Mouse (Mus musculus) heart, adult 2 months (tissue): Measurements from ENCODE around the gene Sectm1a. TPM values are rescaled to one million over a fixed set of nuclear protein-coding genes. Genes with fewer than 3 reads are reported as not detected.

Experiments used
- DNase-seq, 2 experiments: peaks; one replicate each; pipeline ENCODE4 v3.0.0; 2021
- H3K27ac ChIP-seq: fragments of 200-600 bp; 2 replicates; pipeline ENCODE4 v1.8.1; 2022
- H3K27me3 ChIP-seq: fragments of 200-500 bp; 2 replicates; pipeline ENCODE4 v1.6.1; 2012; ENCODE audit warnings: mild to moderate bottlenecking, low read length, inconsistent platforms, mixed read lengths; ENCODE audit not compliant: control insufficient read depth, insufficient read depth
- H3K36me3 ChIP-seq: fragments of 200-500 bp; 2 replicates; pipeline ENCODE4 v1.6.1; 2012; ENCODE audit warnings: low read length, inconsistent platforms; ENCODE audit not compliant: control insufficient read depth, insufficient read depth
- H3K4me1 ChIP-seq: fragments of 200-500 bp; 2 replicates; pipeline ENCODE4 v1.6.1; 2011; ENCODE audit warnings: low read length; ENCODE audit not compliant: control insufficient read depth, insufficient read depth
- H3K4me3 ChIP-seq: fragments of 200-600 bp; 2 replicates; pipeline ENCODE4 v1.8.1; 2022
- H3K79me2 ChIP-seq: fragments of 200-500 bp; replicated peaks from 2 replicates; pipeline ENCODE4 v1.6.1; 2012; ENCODE audit warnings: mild to moderate bottlenecking, inconsistent platforms, low read length, moderate library complexity, mixed read lengths; ENCODE audit not compliant: control insufficient read depth, insufficient read depth
- H3K9ac ChIP-seq: fragments of 200-500 bp; 2 replicates; pipeline ENCODE4 v1.6.1; 2012; ENCODE audit warnings: low read depth, mild to moderate bottlenecking, control low read depth, inconsistent platforms, low read length, mixed read lengths
- CTCF ChIP-seq: fragments of 200-600 bp; IDR thresholded peaks from 2 replicates; pipeline ENCODE4 v1.8.1; 2022; ENCODE audit warnings: antibody characterized with exemption, mild to moderate bottlenecking, moderate library complexity
- EP300 ChIP-seq: fragments of 200-500 bp; IDR thresholded peaks from 2 replicates; pipeline ENCODE4 v1.6.1; 2011; ENCODE audit warnings: low read depth, low read length, control low read depth; ENCODE audit not compliant: insufficient read depth
- POLR2A ChIP-seq: fragments of 200-500 bp; IDR thresholded peaks from 2 replicates; pipeline ENCODE4 v1.6.1; 2011; ENCODE audit warnings: mild to moderate bottlenecking, low read depth, low read length, control low read depth; ENCODE audit not compliant: insufficient read depth
- WGBS: fragments of 180-500 bp; shearing (Covaris S2); methylation state at CpG from one replicate; pipeline ENCODE4 v1.1.7; 2018; 5-methylcytosine and 5-hydroxymethylcytosine counted together
- intact Hi-C: fragments of 180-260 bp; cut with DNase I; formaldehyde crosslinking; loops from one replicate; pipeline ENCODE4 v1.15.1; 2025
- polyA plus RNA-seq: library from polyadenylated mRNA; depleted of rRNA; stranded (reverse); fragments of >200 nt; gene quantifications from 2 replicates; pipeline ENCODE4 v1.2.3, GENCODE M21; 2012
- total RNA-seq, 2 experiments: library from RNA; stranded (reverse); gene quantifications; 2 replicates each; pipeline ENCODE4 v1.2.3; 2021

The Sectm1a gene
- total and polyA plus RNA-seq, 3 experiments, result not detected

DNA sequence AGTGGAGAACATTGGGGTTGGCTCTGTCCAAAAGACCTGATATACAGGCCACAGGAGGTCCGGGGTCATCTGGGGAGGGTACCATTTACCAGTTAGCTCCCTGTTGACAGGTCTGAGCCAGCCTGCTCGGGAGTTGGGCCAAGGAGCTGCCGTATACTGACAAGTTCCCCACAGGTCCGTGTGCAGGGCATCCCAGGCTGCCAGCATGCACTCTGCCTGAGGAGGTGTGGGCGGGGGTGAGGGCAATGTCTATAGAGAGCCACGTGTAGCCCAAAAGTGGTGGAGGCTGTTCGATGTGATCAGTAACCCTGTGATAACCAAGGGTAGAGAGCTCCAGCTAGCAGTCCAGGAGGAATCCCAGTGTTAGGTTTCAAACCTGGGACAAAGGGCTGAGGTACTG is 18.7 kb upstream of the Sectm1a start:
- Histone ChIP-seq H3K36me3 (no peaks in the 10 kb centered on the region), H3K27me3 (no peaks in the 10 kb centered on the region), H3K9ac (no peak overlapping the region), H3K27ac (no peak overlapping the region), H3K4me1 (no peaks in the 10 kb centered on the region), H3K79me2 (no peaks in the 10 kb centered on the region), H3K4me3 (no peak overlapping the region)
- TF ChIP-seq CTCF, result no peak
- TF ChIP-seq EP300, result no peak
- TF ChIP-seq POLR2A, result no peak
- no peak for DNase-seq
- 54% methylated on average over 7 of the region's 7 CpGs for WGBS
- intact Hi-C loops, result no loop called here

DNA sequence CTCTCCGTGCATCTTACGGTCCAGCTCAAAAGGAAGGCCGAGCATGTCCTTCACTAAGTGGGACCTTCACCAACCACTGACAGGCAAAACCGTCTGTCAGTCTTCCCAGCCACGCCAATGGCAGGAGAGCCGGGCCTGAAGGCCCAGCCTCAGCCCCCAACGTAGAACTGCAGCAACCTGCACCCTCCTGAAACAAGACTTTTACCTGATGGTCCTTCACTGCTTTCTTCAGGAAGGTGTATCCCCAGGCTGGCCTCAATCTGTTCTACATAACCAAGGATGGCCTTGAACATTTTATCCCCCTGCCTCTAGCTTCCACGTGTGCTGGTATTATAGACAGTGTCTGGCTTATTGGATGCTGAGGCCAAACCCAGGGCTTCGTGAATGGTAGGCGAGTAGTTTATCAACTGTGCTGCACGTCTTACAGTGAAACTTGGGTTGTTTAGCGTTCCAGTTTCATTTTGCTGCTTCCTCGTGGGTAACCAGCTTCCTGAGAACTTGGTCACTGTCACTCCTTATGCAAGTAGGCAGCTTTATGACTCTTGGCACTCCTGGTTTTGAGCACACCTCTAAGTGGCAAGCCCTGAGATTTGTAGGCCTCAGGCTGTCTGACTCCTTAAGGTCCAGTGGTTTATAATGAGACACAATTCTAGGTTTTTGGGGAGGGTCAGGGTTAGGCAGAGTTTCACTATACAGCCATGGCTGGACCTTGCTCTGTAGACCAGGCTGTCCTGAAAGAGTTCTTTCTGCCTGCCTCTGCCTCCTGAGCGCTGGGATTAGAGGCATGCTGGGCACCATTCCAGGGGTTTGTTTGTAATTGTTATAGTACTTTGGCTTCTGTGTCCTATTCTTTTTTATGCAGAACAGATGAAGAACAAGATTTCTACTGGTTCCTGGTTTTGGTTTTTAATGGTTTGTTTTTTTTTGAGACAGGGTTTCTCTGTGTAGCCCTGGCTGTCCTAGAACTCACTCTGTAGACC is 11.9 kb upstream of the Sectm1a start:
- Histone ChIP-seq H3K36me3 (no peaks in the 10 kb centered on the region), H3K27me3 (no peaks in the 10 kb centered on the region), H3K79me2 (no peaks in the 10 kb centered on the region), H3K27ac (no peak overlapping the region), H3K9ac (no peak overlapping the region), H3K4me1 (no peaks in the 10 kb centered on the region), H3K4me3 (no peak overlapping the region)
- no peak for TF ChIP-seq POLR2A
- TF ChIP-seq EP300, result no peak
- TF ChIP-seq CTCF, result no peak
- intact Hi-C loops, result no loop called here
- no peak for DNase-seq
- 90% methylated on average over 14 of the region's 14 CpGs for WGBS

DNA sequence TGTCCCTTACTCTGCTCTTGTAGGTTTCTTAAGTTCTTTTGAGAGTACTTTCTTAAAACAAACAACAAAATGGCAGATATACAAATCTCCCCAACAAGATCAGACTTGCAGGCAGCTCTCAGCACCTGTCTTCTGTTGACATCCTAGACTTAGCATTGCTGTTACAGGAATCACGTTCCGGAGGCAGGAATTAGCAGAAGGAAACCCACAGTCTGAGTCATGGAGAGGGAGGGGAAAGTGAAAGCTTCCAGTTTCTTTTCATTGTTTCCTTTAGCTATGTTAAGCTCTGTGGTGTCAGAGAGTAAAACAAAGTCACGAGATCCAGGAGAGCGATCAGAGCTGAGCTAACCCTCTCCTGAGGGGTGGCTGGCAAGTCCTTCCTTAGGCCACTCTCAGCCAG is 9.9 kb upstream of the Sectm1a start:
- Histone ChIP-seq H3K27ac (no peak overlapping the region), H3K79me2 (no peaks in the 10 kb centered on the region), H3K4me1 (no peaks in the 10 kb centered on the region), H3K9ac (no peak overlapping the region), H3K4me3 (no peak overlapping the region), H3K27me3 (no peaks in the 10 kb centered on the region), H3K36me3 (no peaks in the 10 kb centered on the region)
- intact Hi-C loops, result no loop called here
- 25% methylated on average over 4 of the region's 4 CpGs for WGBS
- no peak for DNase-seq
- TF ChIP-seq EP300, result no peak
- no peak for TF ChIP-seq POLR2A
- TF ChIP-seq CTCF, result no peak

DNA sequence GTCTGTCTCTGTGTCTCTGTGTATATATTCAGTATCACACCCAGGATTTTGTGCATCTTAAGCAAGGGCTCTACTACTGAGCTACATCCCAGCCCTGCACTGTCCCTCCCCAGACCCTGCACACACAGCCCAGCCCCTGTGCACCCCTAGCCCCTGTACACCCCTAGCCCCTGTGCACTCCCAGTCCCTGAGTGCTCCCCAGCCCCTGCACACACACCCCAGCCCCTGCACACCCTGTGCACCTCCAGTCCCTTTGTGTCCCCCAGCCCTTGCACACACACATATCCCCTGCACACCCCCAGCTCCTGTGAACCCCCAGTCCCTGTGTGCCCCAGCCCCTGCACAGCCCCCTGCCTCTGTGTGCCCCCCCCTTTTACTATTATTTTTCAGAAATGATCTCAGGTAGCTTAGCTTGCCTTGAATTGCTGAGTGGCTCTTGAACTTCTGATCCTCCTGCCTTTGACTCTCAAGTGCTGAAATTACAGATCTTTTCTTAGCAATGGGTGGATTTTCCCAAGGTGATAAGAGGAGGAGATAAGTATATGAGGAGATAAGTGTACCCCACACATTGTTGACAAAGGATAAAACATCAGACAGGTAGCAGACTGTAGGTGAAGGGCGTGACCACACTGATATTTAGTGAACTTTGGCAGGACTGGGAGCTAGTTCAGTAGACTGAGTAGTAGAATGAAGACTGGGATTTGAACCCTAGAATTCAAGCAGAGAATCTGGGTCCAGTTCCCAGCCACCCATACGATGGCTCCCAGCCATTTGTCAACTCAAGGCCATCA is 8.9 kb upstream of the Sectm1a start:
- intact Hi-C loops, result no loop called here
- TF ChIP-seq POLR2A (no peak), EP300 (no peak), CTCF (no peak)
- no peaks in the 10 kb centered on the region for H3K36me3 ChIP-seq
- WGBS, result 95% methylated on average over 2 of the region's 2 CpGs
- H3K79me2 ChIP-seq, result no peaks in the 10 kb centered on the region
- no peaks in the 10 kb centered on the region for H3K4me1 ChIP-seq
- no peaks in the 10 kb centered on the region for H3K27me3 ChIP-seq
- no peak overlapping the region for H3K27ac ChIP-seq
- H3K4me3 ChIP-seq, result no peak overlapping the region
- no peak for DNase-seq
- H3K9ac ChIP-seq, result no peak overlapping the region

- TF ChIP-seq CTCF (no peak), POLR2A (no peak)
Observed at GRCm38 (mm10) chr11:121088997-121089396, 8.0 kb upstream of the Sectm1a start.

GRCm38 (mm10) chr11:121086296-121086695 is 5.3 kb upstream of the Sectm1a start:
- Histone ChIP-seq H3K4me1 (no peaks in the 10 kb centered on the region), H3K27me3 (no peaks in the 10 kb centered on the region), H3K79me2 (no peaks in the 10 kb centered on the region), H3K9ac (no peak overlapping the region), H3K27ac (no peak overlapping the region), H3K36me3 (no peaks in the 10 kb centered on the region), H3K4me3 (no peak overlapping the region)
- intact Hi-C loops, result no loop called here
- WGBS, result 59% methylated on average over 4 of the region's 4 CpGs
- no peak for TF ChIP-seq POLR2A
- TF ChIP-seq CTCF, result no peak
- TF ChIP-seq EP300, result no peak
- no peak for DNase-seq

More at GRCm38 (mm10) chr11:121088997-121089396, 8.0 kb upstream of the Sectm1a start:
- intact Hi-C loops, result no loop called here
- no peak overlapping the region for H3K4me3 ChIP-seq
- no peak overlapping the region for H3K27ac ChIP-seq
- WGBS, result 50% methylated on average over 6 of the region's 6 CpGs
- no peaks in the 10 kb centered on the region for H3K27me3 ChIP-seq
- H3K79me2 ChIP-seq, result no peaks in the 10 kb centered on the region
- no peaks in the 10 kb centered on the region for H3K4me1 ChIP-seq
- no peak for DNase-seq
- H3K9ac ChIP-seq, result no peak overlapping the region
- H3K36me3 ChIP-seq, result no peaks in the 10 kb centered on the region
